Mouse (Mus musculus) urinary bladder, postnatal 10 days (tissue): ENCODE measurements around the gene Gm20388.
A peak's percentile ranks its signal among the peaks of the same experiment; 100 is the strongest.

Experiments used
- DNase-seq: peaks from one replicate; pipeline ENCODE4 v3.0.0; 2022; ENCODE audit warnings: low spot score

The Gm20388 gene

DNA sequence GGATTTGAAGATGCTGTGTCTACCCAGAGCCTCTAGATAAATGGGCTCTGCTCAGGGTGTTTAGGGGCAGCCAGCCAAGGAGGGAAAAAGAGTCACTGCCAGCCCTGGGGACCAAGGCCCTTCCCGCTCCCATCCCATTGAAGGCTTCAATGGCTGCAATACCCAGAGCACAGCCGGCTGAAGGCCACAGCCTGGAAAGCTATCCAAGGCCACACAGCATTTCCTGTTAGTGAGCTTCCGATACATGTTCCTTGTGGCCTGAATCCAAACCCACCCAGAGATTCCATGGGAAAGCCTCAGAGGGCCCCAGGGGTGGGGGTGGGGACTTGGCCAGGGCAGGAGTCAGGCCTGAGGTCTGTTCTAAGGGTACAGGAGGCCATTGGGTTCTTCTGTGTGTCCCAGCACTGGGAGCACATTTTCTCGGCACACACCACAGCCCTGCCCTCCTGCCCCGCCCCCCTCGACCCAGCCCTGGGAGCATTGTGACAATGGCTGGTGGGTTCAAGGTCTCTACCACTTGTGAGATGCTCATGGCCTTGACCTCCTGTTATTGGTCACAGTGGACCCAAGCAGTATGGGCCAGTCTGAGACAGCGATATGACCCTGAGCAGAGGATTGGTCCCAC is 294.2 kb downstream of the Gm20388 start:
- DNase-seq, result no peak

- no peak for DNase-seq
These were observed 295.3 kb downstream of the Gm20388 start for GRCm38 (mm10) chr8:120205916-120206315.

- DNase-seq, result no peak
These were observed 296.7 kb downstream of the Gm20388 start for GRCm38 (mm10) chr8:120207364-120207763.

DNA sequence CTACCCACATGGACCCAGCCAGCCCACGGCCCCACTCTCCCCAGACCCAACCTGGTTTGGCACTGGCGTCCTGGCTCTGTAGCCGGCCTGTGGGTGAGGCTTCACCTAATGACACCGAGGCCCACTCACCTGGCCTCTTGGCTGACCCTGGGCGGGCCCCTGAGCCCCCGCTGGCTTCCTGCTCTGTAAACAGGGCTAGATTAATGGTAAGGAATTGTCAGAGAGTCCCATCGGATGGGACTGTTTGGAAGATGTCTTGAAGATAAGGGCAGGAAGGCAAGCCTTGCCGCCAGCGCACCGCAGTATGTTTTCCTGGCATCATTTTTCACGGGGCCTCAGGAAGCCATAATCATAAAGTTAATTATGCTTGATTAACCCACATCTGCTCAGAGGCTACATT is 297.5 kb downstream of the Gm20388 start:
- DNase-seq, result no peak

DNA sequence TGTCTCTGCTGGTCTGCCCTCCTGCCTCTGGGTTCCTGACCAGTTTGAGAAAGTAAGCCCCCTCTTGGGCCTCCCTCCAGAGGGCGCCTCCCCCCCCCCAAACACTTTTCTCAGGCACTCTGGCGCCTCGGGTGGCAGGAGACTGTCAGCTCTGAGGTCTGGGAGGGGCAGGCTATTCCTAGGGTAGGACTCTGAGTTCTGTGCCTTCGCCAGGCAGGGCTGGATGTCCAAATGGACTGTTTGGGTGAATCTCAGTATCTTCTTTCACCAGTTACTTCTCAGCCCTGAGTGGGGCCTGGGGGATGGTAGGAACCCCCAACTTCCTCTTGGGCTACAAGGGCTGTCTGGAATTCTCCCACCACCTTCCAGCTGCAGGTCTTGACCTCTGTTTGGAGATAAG is 300.7 kb downstream of the Gm20388 start:
- DNase-seq, result no peak

GRCm38 (mm10) chr8:120212596-120212995 is 302.0 kb downstream of the Gm20388 start:
- no peak for DNase-seq

DNA sequence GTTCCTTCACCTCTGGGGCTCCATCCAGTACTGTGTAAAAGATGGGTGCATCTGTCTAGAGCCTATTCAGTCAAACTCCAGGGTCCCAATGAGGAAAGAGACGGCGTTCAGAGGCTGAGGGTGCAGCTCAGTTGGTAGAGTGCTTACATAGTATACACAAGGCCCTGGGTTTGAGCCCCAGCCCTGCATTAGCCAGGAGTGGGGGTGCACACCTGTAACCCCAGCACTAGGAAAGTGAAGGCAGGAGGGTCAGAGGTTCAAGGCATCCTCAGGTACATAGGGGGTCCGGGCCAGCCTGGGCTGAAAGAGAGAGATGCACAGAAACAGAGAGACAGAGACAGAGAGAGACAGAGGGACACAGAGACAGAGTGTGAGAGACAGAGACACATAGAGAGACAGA is 302.6 kb downstream of the Gm20388 start:
- DNase-seq, result no peak

- DNase-seq, result no peak
These were observed 303.3 kb downstream of the Gm20388 start for GRCm38 (mm10) chr8:120213939-120214338.

DNA sequence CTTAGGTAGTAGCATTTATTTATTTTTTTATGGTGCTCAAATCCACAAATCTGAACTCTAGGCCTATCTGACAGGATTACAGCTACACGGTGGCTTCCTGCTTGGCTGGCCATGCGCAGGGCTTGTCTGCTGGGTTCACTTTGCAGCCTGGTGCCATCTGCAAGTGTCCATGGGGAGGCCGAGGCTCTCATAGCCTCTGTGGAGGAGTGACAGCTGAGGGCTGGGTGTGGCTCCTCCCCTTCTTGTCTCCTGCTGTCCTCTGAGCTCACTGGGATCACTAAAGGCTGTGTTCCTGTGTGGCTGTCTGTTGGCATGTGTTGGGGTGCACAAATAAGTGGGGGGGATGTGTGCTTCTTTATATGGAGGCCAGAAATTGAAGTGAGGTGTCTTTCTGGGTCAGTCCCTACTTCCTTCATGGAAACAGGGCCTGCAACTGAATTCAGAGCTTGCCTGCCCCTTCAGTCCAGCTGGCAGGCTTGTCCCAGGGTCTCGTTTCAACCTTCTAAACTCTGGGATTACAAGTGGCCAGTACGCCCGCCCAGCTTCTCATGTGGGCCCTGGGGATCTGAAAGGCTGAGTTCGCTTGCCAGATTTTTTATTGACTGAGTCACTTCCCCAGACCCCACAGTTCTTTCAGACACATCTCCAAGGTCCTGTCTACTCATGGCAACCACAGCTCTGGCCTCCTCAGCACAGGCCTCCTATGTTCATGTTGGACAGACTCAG is 304.9 kb downstream of the Gm20388 start:
- no peak for DNase-seq

DNA sequence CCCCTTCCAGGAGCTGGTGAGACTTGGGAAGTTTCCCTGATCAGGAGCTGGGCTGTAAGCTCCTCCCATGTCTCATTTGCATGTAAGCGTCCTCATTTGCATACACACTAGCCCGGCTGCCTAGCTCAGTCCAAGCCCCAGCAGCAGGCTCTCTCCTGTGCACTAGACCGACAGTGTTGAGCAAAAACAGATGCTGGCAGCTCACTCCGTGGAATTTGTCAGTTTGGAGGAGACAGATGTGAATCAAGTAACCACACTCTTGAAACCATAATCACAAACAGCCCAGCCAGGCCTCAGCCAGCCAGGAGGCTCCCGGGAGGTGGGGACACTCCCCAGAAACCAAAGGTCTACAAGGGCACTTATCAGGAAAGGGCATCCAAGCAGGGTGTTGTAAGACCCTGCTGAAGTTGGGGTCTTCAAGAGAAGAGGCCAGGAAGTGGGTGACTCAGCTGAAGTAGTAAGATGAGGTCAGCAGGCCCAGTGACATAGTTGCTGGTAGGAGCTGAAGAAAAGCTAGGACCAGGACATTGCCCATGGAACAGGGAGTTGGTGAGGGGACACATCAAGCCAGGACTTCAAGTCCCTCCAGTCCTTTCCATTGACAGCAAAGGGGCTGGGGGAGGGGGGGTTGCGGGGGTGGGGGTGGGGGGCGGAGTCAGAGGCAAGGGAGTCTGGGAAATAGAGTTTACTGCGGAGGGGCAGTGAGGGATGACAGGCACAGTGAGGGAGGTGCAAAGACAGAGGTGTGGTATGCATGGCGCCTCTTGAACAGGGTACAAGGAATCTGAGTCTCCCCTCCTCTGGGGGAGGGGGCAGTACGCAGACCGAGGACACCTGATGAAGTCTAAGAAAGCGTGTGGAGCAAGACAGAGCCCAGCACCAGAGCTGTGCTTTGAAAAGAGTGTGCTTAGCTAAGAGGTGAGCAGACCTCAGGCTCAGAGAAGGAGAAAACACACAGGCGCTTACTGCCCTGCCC is 306.5 kb downstream of the Gm20388 start:
- no peak for DNase-seq

GRCm38 (mm10) chr8:120222548-120222947 is 311.9 kb downstream of the Gm20388 start:
- no peak for DNase-seq

GRCm38 (mm10) chr8:120224521-120225420 is 314.1 kb downstream of the Gm20388 start:
- no peak for DNase-seq

GRCm38 (mm10) chr8:120225421-120226151 is 314.9 kb downstream of the Gm20388 start:
- no peak for DNase-seq

- DNase-seq, result no peak
These were observed 316.3 kb downstream of the Gm20388 start for GRCm38 (mm10) chr8:120226700-120227577.

- no peak for DNase-seq
These were observed 316.9 kb downstream of the Gm20388 start for GRCm38 (mm10) chr8:120227578-120227876.

- peak; percentile 49 for DNase-seq
These were observed 317.4 kb downstream of the Gm20388 start, which contains the start of gene Gse1 for GRCm38 (mm10) chr8:120227891-120228591. Gene Gse1, plus strand, starts transcription at chr8:120228456.

DNA sequence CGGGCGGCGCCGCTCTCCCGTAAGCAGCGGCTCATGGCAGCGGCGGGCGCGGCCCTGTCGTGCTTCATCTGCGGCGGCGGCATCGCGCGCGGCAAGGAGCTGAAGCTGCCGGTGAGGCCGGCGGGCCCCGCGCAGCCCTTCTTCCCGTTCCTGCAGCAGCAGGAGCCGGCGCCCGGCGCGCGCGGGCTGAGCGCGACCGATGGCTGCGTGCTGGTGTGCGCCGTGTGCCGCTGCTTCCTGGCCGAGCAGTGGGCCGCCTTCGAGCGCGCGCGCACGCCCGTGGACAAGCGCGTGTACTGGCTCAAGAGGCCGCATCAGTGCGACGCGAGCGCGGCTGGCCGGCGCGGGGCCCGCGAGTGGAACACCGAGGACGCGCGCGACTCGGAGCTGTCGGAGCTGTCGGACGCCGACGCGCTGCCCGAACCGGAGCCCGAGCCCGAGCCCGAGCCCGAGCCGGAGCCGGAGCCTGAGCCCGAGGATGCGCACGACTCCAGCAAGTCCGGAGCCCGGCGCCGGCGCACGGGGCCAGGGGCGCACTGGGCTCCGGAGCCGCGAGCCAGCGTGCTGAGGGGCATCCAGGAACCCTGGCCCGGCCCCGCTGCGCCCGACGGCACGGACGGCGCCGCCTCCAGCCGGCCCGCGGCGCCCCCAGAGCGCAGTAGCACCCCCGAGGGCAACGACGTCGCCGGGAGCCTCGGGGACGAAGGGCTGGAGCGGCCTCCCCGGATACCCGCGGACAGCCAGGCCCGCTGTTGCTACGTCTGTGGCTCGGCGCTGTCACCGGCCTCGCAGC is 318.3 kb downstream of the Gm20388 start:
- no peak for DNase-seq

- DNase-seq, result no peak
These were observed 318.9 kb downstream of the Gm20388 start for GRCm38 (mm10) chr8:120229574-120229916.

DNA sequence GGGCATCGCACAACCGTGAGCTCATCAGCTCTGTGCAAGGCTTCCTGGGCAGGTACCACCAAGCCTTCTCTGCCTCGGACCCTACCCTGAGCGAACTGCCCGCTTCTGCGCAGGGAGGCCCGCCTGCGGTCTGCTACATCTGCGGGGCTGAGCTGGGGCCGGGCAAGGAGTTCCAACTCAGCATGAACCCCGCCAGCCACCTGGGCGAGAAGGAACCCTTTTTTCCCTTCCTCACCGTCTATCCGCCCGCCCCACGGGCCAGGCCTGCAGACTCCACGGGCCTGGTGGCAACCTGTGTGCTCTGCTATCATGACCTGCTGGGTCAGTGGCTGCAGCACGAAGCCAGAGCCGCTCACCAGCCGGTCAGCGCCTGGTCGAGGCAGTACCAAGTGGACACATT is 319.4 kb downstream of the Gm20388 start:
- DNase-seq, result no peak
